Mouse (Mus musculus): ENCODE results near the gene Stard5.

Stard5 gene

GRCm38 (mm10) chr7:83632682-83633120 lies 942 bp downstream of the Stard5 start:
- in situ Hi-C loops (cut with MboI, MseI): no loop called here

DNA sequence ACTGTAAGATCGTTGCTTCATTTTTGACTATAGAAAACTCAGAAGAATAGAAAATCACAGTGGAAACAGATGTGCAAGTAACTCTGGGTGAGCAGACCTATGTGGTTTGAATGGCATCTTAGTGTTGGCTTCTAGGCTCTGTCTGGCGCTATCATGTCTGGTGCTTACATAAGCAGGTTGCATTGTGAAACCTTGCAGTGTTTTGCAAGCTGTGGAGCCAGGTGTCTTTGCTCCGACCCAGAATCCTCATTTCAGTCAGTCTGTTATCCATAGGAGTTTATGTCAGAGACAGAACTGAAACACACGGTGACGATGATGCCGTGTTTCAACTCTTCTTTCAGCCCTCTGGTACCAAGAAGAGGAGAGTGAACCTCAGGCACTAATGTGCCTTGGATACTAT lies 2.1 kb downstream of the Stard5 start:
- in situ Hi-C loops (cut with MboI, MseI): no loop called here

GRCm38 (mm10) chr7:83635726-83636125 lies 4.0 kb downstream of the Stard5 start:
- in situ Hi-C loops (cut with MboI, MseI): no loop called here

DNA sequence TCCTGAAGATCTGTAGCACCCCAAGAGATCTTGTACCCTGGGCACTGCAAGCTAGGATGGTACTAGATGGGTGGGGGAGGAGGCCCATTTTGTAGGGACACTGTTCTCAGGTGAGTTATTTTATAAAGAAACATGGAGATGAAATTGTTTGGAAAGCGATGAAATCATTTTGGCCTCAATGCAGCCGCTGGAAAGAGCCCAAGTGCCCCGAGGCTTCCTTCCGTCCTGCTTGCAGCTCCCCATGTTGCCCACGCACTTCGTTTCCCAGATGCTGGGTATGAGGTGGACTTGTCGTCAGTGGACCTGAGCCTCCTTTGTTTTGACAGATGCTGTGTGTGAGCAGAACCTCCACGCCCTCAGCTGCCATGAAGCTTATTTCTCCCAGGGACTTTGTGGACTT lies 4.7 kb downstream of the Stard5 start:
- in situ Hi-C loops (cut with MboI, MseI): no loop called here

DNA sequence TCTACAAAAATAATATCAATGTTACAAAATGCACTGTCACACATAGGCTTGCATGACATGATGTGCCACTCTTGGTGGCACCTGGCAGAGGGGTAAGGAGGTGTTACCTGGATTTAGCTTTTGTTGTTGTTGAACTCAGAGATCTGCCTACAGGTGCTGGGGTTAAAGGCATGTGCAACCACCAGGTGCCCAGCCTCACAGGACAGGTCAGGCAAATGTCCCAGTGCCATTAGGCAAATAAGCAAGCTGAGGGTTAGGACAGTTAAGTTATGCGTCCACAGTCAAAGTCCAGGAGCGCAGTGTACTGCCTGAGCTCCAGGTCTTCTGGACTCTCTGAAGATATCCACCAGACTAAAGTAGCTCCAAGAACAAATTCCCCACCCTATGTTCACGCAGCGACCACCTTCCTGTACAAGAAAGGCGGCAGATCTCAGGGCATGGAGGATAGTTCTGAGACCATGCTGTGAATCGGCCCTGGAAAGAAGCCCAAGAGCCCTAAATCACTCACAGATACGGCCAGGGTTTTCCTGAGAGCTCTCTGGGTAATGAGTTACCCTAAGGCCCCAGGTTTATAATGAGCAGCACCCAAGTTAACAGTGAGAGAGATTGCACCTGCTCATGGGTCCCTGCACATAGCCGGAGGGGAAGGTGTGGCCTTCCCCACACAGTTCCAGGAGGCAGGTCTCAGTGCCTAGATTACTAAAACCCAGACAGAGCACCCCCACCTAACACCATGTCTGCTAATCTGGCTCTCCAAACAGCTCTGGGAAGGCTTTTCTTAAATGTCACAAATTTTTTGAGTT lies 6.2 kb downstream of the Stard5 start:
- in situ Hi-C loops (cut with MboI, MseI): no loop called here

DNA sequence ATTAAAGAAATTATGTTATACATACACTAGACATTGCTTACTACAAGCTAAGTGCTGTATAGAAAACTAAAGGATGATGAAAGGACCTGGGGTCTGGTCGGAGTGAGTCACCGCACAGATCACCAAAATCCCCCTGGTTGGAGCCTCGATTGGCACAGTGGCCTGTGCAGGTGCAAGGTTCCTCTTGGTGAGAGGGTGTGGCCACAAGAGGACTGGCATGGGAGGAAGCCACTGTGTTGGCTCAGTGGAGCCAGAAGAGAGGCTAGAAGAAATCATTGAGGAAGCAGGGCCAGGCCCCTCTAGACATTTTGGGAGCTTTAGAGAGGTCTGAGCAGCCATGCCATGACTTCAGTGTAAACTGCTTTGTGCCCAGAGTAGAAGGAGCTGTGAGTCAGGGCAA lies 7.3 kb downstream of the Stard5 start:
- in situ Hi-C loops (cut with MboI, MseI): no loop called here

GRCm38 (mm10) chr7:83640581-83640980 lies 8.8 kb downstream of the Stard5 start:
- in situ Hi-C loops (cut with MboI, MseI): loop anchor here (5.0 kb wide), 1 partner anchor 252 kb away; no protein-coding TSS in a partner anchor

GRCm38 (mm10) chr7:83641163-83641562 lies 9.4 kb downstream of the Stard5 start:
- in situ Hi-C loops (cut with MboI, MseI): loop anchor here (5.0 kb wide), 1 partner anchor 251 kb away; no protein-coding TSS in a partner anchor

DNA sequence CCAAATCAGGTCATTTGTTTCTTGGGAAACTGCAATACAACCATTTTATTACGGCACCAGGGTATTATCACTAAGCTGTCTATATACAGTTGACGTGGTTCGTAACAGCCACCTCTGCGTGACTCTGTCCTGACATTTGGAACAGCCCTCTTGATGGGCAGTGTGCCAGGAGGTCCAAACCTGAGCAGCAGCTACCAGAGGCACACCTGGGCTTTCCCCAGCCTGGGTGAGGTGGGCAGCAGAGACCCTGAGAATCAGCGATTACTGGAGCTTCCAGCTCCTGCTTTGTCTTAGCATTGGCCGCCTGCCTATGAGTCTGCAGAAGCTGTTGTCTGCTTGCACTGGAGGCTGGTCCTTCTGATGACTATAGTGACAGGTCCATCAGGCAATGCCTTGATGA lies 11.8 kb downstream of the Stard5 start:
- in situ Hi-C loops (cut with MboI, MseI): loop anchor here (5.0 kb wide), 1 partner anchor 249 kb away; no protein-coding TSS in a partner anchor

DNA sequence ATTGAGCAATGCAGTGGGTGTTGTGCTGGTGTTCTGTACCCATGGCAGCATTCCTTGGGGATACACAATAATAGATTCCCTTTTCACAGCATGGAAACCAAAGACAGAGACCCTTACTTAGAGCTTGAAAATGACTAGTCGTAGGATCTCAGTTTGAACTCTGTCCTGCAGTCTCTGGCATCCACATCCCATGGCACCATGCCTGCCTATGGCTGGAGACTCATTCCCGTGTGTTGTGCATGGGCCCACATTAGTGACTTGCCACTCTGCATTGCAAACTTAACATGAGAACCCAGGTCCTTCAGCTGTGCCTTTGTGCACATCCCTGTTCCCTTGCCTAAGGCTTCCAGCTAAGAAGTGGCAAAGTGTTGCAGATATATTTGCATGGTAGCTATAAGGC lies 13.0 kb downstream of the Stard5 start:
- in situ Hi-C loops (cut with MboI, MseI): loop anchor here (5.0 kb wide), 2 partner anchors 248 to 777 kb away; partner anchors contain the start of gene Mex3b

DNA sequence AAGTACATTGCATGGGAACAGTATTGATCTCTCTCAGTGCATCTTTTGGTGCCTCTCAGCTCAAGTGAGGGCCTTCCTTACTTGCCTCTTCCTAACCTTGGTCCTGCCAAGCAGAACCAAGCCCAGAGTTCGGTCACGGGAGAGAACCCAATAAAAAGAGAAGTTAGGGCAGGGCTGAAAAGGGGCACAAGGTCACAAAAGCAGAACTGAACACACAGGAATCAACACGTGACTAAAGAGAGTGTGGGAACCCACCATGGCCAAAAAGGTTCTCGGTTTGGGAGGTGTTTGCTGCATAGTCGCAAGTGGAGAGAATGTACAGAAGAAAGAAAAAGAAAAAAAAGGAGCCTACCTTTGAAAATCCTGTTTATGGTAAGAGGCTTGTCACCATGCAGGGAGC lies 13.7 kb downstream of the Stard5 start:
- in situ Hi-C loops (cut with MboI, MseI): loop anchor here (5.0 kb wide), 1 partner anchor 778 kb away; the partner anchor contains the start of gene Mex3b

GRCm38 (mm10) chr7:83648807-83649206 lies 17.0 kb downstream of the Stard5 start:
- in situ Hi-C loops (cut with MboI, MseI): loop anchor here (5.0 kb wide), 1 partner anchor 782 kb away; the partner anchor contains the start of gene Mex3b

- in situ Hi-C loops (cut with MboI, MseI): loop anchor here (10.0 kb wide), 1 partner anchor 514 kb away; no protein-coding TSS in a partner anchor
These were observed 18.9 kb downstream of the Stard5 start for GRCm38 (mm10) chr7:83650638-83651037.

GRCm38 (mm10) chr7:83652498-83652897 lies 20.7 kb downstream of the Stard5 start:
- in situ Hi-C loops (cut with MboI, MseI): loop anchor here (10.0 kb wide), 1 partner anchor 512 kb away; no protein-coding TSS in a partner anchor

- in situ Hi-C loops (cut with MboI, MseI): loop anchor here (10.0 kb wide), 1 partner anchor 511 kb away; no protein-coding TSS in a partner anchor
These were observed 21.9 kb downstream of the Stard5 start for GRCm38 (mm10) chr7:83653605-83654051.

DNA sequence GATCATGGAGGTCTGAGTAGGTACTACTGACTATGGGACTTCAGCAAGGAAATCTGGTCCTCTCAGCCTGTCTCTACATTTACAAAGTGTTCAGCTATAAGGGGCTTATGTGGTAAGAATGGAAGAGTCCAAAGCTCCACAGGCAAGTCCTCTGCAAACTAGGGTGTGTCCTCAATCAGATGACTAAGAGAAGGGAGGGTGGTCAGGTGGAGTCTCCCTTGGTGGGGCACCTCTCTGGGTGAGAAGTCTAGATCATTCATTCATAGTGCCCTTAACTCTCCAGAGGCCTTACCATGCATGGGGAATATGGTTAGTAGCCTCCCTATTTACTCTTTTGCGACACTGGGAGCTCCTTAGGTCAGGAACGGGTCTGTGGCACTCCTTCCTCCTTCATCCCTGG lies 22.4 kb downstream of the Stard5 start:
- in situ Hi-C loops (cut with MboI, MseI): loop anchor here (10.0 kb wide), 1 partner anchor 511 kb away; no protein-coding TSS in a partner anchor

DNA sequence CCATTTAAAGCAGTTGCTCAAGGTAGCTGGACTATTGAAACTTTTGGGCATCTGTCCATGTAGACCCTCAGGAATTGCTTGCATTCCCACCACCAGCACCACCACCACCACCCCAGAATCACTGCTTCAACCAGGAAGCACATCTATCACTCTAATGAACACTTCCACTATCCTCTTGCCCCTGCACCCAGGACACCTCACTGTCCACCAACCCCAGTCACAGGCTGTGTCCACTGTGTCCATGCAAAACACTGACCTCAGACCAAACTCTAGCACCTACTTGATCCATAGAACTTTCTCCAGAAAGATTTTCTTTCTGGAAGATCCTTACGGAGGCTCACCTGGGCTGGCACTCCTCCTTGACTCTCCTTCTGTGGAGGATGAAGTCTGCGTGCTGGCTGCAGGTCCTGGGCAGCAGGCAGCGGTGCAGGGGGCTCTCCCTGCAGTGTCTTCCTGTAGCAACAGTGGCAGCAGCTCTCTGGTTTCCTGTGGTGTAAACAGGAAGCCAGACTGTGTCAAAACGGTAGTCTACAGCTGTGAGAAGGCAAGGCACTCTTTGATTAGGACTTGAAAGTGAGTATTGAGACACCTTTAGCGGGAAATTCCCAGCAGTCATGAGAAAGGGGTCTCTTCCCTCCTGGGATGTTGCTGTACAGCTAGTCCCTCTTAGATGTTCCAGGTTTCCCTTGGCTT lies 23.3 kb downstream of the Stard5 start:
- in situ Hi-C loops (cut with MboI, MseI): loop anchor here (10.0 kb wide), 1 partner anchor 510 kb away; no protein-coding TSS in a partner anchor

DNA sequence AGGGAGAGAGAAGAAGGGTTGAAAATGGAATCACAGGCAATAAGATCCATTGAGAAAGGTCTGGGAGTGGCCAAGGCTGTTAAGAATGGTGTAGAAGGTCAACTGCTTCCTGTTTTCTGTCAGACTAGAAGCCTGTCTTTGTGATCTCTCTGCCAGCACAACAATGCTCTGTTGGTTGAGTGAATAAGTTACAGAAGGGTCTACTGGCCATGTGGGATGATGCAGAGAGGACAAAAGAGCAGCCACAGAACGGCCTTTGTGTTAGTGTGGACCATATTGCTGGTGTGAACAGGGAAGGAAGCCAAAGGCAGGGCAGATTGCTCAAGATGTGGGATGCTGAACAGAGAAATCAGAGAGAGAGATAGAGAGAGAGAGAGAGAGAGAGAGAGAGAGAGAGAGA lies 27.0 kb downstream of the Stard5 start:
- in situ Hi-C loops (cut with MboI, MseI): loop anchor here (10.0 kb wide), 1 partner anchor 506 kb away; no protein-coding TSS in a partner anchor

DNA sequence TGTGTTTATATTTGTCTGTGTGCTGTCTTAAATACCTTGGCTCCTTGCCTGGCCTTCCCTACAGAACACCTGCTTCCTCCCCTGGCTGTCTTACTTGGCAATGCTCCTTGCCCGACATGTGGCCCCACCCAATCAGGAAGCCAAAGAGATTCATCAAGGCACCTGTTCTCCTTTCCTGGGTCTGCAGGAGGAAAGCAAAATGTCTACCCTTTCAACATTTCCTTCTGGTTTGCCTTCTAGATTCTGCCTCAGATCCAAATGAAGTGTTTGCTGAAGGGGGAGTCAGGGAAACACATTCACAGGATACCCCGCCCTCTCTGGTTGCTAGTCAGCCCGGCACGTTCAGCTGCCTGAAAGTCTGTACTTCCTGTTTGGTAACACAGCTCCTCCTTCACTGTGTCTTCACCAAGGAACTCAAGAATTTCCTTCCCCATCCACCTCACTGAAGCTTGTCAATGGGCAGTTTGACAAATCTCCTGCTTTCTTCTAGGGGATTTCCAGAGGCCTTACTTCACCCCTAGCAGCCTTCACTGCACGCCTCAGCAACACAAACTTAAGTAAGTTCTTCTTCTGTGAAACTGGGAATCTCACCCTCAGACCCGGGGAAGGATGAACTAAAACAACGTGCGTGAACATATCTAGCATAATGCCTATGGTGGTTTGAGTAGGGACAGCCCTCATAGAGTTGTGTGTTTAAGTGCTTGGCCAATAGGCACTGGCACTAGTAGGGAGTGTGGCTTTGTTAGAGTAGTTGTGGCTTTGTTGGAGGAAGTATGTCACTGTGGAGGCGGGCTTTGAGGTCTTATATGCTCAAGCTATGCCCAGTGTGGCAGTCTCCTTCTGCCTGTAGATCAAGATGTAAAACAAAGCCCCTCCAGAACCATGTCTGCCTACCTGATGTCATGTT lies 27.7 kb downstream of the Stard5 start:
- in situ Hi-C loops (cut with MboI, MseI): loop anchor here (10.0 kb wide), 1 partner anchor 505 kb away; no protein-coding TSS in a partner anchor

DNA sequence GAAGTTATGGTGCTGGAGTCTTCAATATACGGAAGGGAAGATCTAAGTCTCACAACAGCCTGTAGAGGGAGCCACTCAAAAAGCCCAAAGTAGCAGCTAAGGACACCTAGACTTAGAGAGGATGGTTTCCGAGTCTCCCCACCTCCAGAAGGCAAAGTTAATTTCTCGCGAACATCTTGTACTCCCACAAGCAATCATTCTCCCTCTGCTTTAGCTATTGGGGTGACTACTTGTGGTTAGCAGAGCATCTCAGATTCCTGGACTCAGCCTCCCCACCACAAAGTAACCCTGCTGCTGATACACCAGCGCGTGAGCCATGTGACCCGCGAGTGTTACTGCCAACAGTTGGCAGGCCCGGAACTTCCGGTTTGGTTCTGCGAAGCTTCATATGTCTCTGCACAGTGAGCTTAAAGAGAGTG lies 28.5 kb downstream of the Stard5 start:
- in situ Hi-C loops (cut with MboI, MseI): no loop called here

DNA sequence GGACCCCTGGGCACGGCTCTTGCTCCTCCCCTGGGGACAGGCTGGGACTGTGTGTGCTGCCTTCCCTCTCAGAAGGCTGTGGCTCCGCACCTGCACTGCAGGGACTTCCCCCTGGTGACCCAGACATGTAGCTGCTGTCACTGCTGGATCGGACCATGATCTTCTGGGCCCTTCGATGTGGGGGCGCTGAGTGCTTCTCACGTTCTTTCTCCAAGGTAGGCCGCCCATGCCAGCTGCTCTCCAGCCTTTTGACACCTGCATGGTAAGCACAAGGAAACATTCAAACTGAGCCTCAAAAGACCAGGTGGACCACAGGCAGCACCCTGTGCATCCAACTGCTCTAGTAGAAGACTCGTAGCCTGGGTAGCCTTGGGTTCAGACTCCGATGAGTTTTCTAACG lies 29.3 kb downstream of the Stard5 start:
- in situ Hi-C loops (cut with MboI, MseI): no loop called here
